Mouse (Mus musculus) central nervous system, embryonic 11.5 days (tissue): ENCODE results near the gene Pip5kl1. TPM values are rescaled to one million over a fixed set of nuclear protein-coding genes. Genes with fewer than 3 reads are reported as not detected.

Source experiments
- polyA plus RNA-seq: library from polyadenylated mRNA; depleted of rRNA; stranded (reverse); fragments of >200 nt; gene quantifications from 2 replicates; pipeline ENCODE4 v1.2.3, GENCODE M21; 2012; rRNA removed

The Pip5kl1 gene
- polyA plus RNA-seq = 3.0 and 4.0 TPM in 2 replicates

DNA sequence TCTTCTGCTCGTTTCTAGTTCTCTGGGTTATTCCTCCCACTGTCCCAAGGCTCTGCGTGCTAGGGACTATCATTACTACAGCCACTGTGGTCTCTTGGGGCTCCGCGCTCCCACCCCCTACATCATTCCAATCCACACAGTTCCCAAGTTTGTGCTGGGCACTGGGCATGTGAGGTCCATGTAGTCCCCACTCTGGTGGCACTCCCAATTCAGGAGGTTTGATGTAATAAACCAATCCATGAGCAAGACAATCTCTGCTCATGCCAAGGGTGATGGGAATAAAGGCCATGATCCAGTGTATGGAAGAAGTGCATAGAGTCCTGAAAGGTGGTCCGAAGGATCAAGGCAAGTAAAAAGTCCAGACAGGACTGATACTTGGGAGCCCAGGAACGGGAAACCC is at the start of gene Pip5kl1:
TSS of gene Pip5kl1 (plus strand) at position 301 of the 400 bp plus-strand sequence.

DNA sequence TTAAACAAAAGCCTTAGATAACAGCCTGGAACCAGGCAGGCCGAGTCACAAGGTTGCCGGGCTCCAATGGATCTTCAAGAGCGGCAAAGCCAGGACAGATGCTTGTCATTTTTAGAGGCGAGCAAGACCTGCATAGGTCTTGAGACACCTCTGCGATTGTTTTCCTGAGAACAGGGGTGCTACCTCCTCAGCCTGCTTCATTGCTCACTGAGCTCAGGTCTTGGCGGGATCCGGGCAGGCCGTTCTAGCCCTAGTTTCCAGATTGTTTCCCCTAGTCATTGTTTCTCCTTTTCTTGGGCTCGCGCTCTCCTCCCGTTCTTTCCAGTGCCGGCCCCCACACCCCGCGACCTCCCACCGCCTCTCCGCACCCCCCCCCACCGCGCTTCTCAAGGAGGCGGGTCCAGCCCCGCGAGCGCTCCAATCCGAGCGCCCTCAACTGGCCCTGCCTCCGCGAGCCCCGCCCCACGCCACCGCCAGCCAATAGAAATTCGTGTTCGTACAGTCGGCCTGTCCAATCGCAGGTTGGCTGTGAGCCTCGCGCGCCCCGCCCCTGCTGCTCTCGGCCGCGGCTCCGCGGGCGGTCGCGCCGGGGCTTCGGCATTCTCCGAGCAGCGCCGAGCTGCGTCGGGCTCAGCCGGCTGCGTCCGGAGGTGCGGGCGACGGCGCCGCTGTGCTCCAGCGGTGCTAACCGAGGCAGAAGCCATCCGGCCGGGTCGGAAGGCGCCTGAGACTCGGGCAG is 39.7 kb upstream of the Pip5kl1 start, which contains the start of gene Fam102a:
TSS of gene Fam102a (plus strand) at position 600 of the 739 bp plus-strand sequence.

DNA sequence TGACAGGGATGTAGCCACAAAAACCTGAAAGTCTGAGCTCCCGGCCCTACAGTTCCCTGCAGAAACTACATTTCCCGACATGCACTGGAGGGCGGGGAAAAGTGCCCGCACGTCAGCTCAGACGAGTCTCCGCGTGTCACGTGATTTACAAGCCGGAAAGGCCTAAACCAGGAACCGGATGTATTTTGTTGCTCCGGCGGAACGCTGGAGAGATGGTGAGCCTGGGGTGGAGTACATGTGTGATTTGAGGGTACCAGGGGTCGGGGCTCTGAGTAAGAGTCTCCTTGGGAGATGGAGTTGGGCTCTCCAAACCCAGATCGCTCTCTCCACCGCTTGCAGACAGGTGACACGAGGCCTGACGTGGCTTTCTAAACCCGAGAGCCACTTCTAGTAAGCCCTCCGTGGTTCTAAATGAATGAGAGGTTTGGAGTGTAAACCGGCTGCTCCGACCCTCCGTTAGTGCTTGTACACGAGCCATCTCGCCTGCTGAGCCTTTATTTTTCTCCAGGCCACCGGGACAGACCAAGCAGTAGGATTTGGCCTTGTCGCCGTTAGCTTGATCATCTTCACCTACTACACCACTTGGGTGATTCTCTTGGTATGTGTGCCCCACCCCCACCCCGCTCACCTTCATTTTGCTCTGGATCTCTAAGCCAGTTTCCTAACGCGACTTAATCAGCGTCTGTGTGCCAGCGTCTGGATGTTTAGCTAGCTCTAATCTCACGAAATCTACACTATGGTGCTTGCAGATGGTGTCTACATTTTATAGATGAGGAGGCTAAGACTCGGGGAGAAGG is 3.7 kb upstream of the Pip5kl1 start, which contains the start of gene Dpm2:
TSS of gene Dpm2 (plus strand) at position 161 of the 797 bp plus-strand sequence.

DNA sequence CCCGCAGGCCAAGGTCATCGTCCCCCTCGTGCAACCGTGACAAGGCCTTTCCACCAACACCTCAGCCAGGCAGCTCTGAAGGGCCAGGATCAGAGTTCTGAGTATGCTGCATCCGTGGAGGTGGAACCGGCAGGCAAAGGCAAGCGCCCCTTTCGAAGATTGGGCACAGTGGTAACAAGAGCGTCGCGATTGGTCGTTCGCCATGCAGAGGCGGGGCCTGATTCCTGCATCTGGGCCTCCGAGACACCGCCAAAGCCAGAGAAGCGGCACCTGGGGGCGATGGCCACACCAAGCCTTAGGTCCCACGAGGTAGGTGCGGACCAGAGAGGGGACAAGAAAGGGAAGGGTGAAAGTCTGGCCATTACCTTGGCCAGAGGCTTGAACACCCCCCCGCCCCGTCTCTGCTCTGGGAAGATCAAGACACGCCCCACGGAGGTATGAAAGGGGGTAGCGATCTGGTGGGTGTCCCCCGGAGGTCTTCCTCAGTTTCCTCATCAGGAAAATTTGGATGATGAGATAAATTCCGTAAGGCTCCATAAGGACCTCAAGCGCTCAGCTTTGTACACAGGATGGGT is 1.1 kb downstream of the Pip5kl1 start, which contains the start of gene 9430097D07Rik:
TSS of gene 9430097D07Rik (minus strand) at position 99 of the 575 bp plus-strand sequence.

DNA sequence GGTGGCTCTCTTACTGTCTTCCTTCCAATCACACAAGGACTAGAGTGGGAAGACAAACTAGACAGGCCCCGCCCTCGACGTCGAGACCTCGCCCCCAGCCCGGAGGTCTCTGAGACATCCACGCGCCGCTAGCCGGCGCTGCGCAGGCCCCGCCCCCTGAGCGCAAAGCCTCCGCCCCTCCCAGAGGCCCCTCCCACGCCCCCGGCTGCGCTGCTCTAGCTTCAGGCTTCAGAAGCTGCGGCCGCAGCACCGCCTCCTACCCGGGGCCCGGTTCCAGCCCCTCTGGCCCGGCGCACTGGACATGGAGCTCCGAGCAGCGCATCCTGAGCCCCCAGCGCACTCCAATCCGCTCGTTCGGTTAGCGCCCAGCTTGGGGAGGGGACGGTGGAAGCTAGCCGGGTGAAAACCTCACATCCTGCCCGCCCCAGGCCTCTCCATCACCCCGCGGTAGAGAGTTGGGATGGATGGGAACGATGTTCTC is 12.3 kb downstream of the Pip5kl1 start, which contains the start of gene St6galnac4:
TSS of gene St6galnac4 (plus strand) at position 225 of the 481 bp plus-strand sequence.

DNA sequence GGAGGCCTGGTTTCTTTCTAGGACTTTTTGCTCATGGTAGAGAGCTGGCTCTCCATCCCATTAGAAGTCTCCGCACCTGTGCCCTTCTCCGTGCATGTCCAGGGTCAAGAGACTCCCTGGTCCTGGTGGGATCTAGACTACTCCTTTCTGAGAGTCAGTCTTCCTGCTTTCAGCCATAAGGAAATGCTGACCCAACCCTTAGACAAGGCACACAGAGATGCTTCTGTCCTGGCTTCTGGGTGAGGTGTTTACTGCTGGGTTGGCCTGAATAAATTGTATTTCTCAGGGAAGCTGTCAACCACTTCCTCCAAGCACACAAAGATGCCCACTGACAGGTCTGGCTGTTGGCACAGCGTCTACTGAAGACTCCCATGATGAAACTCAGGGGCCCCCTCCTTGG is 24.8 kb downstream of the Pip5kl1 start, which contains the start of gene St6galnac6:
TSS of gene St6galnac6 (plus strand) at position 301 of the 400 bp plus-strand sequence.

DNA sequence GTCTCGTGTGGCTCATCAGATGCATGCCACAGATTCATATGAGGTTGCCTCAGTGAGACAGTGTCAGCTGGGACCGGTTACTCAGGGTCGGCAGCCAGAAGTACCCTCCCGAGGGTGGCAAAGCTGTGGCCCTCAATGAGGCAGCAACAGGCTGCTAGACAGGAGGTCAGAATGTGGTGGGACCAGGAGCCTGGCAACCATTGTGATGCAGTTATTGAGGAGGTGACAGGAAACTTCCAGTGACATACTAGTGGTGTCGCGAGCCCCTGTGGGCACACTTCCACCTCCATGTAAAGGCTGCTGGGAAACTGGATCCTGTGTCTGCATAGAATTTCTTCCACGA is 46.9 kb downstream of the Pip5kl1 start, which contains the start of gene Ak1:
TSS of gene Ak1 (plus strand) at position 242 of the 343 bp plus-strand sequence.

Other genes with a start within 250 kb of the Pip5kl1 start
- gene Ciz1, start 222.5 kb upstream of the Pip5kl1 start, polyA plus RNA-seq = 158 and 181 TPM in 2 replicates
- 53.2 and 117 TPM in 2 replicates for gene Dnm1, start 221.5 kb upstream of the Pip5kl1 start, polyA plus RNA-seq
- 21.5 and 43.1 TPM in 2 replicates for gene 1110008P14Rik, start 192.9 kb upstream of the Pip5kl1 start, polyA plus RNA-seq
- gene Lcn2, start 186.5 kb upstream of the Pip5kl1 start, polyA plus RNA-seq = 0.80 and 0.90 TPM in 2 replicates
- 22.1 and 31.9 TPM in 2 replicates for gene Ptges2, start 178.9 kb upstream of the Pip5kl1 start, polyA plus RNA-seq
- 2.7 and 3.6 TPM in 2 replicates for gene Naif1, start 124.3 kb upstream of the Pip5kl1 start, polyA plus RNA-seq
- 23.9 and 24.1 TPM in 2 replicates for gene Slc25a25, start 123.4 kb upstream of the Pip5kl1 start, polyA plus RNA-seq
- 9.0 and 12.9 TPM in 2 replicates for gene Fam102a, start 39.5 kb upstream of the Pip5kl1 start, polyA plus RNA-seq
- 56.0 and 109 TPM in 2 replicates for gene Dpm2, start 3.9 kb upstream of the Pip5kl1 start, polyA plus RNA-seq
- gene 9430097D07Rik, start 887 bp downstream of the Pip5kl1 start, polyA plus RNA-seq = 0.17 TPM in 1 of 2 replicates, not detected in the other
- gene St6galnac4, start 12.3 kb downstream of the Pip5kl1 start, polyA plus RNA-seq = 11.2 and 17.1 TPM in 2 replicates
- gene St6galnac6, start 24.9 kb downstream of the Pip5kl1 start, polyA plus RNA-seq = 11.2 and 18.9 TPM in 2 replicates
- gene Ak1, start 47.0 kb downstream of the Pip5kl1 start, polyA plus RNA-seq = 16.9 and 20.1 TPM in 2 replicates
- 12.2 and 24.3 TPM in 2 replicates for gene Eng, start 71.8 kb downstream of the Pip5kl1 start, polyA plus RNA-seq
- 33.0 and 37.9 TPM in 2 replicates for gene Fpgs, start 129.3 kb downstream of the Pip5kl1 start, polyA plus RNA-seq
- 172 and 189 TPM in 2 replicates for gene Cdk9, start 138.3 kb downstream of the Pip5kl1 start, polyA plus RNA-seq
- 17.9 and 30.9 TPM in 2 replicates for gene Sh2d3c, start 146.3 kb downstream of the Pip5kl1 start, polyA plus RNA-seq
- gene 6330409D20Rik, start 166.2 kb downstream of the Pip5kl1 start, polyA plus RNA-seq = 1.4 and 1.5 TPM in 2 replicates
- 53.3 and 64.5 TPM in 2 replicates for gene Tor2a, start 182.4 kb downstream of the Pip5kl1 start, polyA plus RNA-seq
- gene Ttc16, start 200.8 kb downstream of the Pip5kl1 start, polyA plus RNA-seq = 0.54 and 0.72 TPM in 2 replicates
- gene Ptrh1, start 201.0 kb downstream of the Pip5kl1 start, polyA plus RNA-seq = 8.9 and 13.2 TPM in 2 replicates
- gene Cfap157, start 209.6 kb downstream of the Pip5kl1 start, polyA plus RNA-seq = 0.20 and 0.28 TPM in 2 replicates